Mouse (Mus musculus) heart, adult 2 months (tissue): ENCODE results near the gene Cd274.

Experiments used
- CTCF ChIP-seq: fragments of 200-600 bp; IDR thresholded peaks from 2 replicates; pipeline ENCODE4 v1.8.1; 2022; ENCODE audit warnings: antibody characterized with exemption, mild to moderate bottlenecking, moderate library complexity
- POLR2A ChIP-seq: fragments of 200-500 bp; IDR thresholded peaks from 2 replicates; pipeline ENCODE4 v1.6.1; 2011; ENCODE audit warnings: mild to moderate bottlenecking, low read depth, low read length, control low read depth; ENCODE audit not compliant: insufficient read depth

- TF ChIP-seq CTCF, result no peak
- no peak for TF ChIP-seq POLR2A
Measured at GRCm38 (mm10) chr19:29371284-29372081, 4.2 kb downstream of the Cd274 start.
